Mouse (Mus musculus): ENCODE results near the gene Slc22a8. TPM values are rescaled to one million over a fixed set of nuclear protein-coding genes. Genes with fewer than 3 reads are reported as not detected.

Gene Slc22a8
- total and polyA plus RNA-seq, 3 experiments = not detected

DNA sequence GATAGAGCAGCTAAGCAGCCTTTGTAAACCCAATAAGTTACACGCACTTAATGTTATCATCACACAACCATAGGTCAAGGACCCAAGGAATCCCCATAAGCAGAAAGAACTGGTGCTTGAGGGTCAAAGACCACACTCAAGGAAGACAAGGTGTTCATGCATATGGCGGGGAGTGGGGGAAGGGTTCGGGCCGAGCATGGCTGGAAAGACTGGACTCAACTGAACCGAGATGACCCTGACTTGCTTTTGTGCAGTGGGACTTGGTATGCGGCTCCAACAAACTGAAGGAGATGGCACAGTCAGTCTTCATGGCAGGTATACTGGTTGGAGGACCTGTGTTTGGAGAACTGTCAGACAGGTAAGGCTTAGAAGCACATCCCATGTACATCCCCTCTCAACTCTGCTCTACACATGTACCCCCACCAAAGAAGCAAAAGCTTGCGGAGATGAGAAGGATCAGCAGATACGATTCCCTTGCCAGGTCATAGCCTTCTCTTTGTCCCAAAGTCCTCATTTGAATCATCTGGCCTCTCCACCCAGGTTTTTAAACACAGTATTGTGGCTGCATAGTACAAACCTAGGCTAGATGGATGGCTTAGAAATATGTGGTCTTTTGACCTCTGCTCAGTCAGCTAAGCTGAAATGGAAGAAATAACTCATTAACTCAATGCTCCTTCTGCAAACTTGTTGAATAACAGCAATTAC lies 13.6 kb downstream of the Slc22a8 start:
- H3K27ac ChIP-seq (ENCODE audit: insufficient read depth, low read depth) = no peak overlapping the region
- no peak for DNase-seq (ENCODE audit: extremely low read depth)
- H3K79me2 ChIP-seq (replicated peaks; ENCODE audit: control insufficient read depth, extremely low read depth, insufficient read depth, poor library complexity, severe bottlenecking) = no peaks in the 10 kb centered on the region
- TF ChIP-seq CHD1 (IDR thresholded peaks at IDR 0.05; ENCODE audit: low read depth, low read length) (no peak), MAZ (IDR thresholded peaks at IDR 0.05; ENCODE audit: low read depth, low read length) (no peak), NELFE (IDR thresholded peaks at IDR 0.05; ENCODE audit: low read depth, low read length) (no peak), UBTF (IDR thresholded peaks at IDR 0.05; ENCODE audit: low read depth, low read length) (no peak), PAX5 (IDR thresholded peaks at IDR 0.05; ENCODE audit: low read length) (no peak), RCOR1 (conservative IDR thresholded peaks at IDR 0.05; ENCODE audit: low read depth, low read length) (no peak), ETS1 (conservative IDR thresholded peaks at IDR 0.05; ENCODE audit: low read depth, low read length) (no peak), POLR2A (IDR thresholded peaks at IDR 0.05; ENCODE audit: low read depth, low read length) (no peak), MAX (IDR thresholded peaks at IDR 0.05; ENCODE audit: low read length) (no peak), TCF12 (IDR thresholded peaks at IDR 0.05; ENCODE audit: low read depth, low read length) (no peak), MEF2A (IDR thresholded peaks at IDR 0.05; ENCODE audit: borderline replicate concordance, low read depth, low read length) (no peak), JUND (conservative IDR thresholded peaks at IDR 0.05; ENCODE audit: low read depth, low read length) (no peak), ELF1 (IDR thresholded peaks at IDR 0.05; ENCODE audit: low read depth, low read length) (no peak), BHLHE40 (IDR thresholded peaks at IDR 0.05; ENCODE audit: low read depth, low read length) (no peak), MYC (IDR thresholded peaks at IDR 0.05; ENCODE audit: low read depth, low read length) (no peak), GABPA (IDR thresholded peaks at IDR 0.05; ENCODE audit: insufficient replicate concordance, low read depth, low read length) (no peak), NRF1 (IDR thresholded peaks at IDR 0.05; ENCODE audit: low read depth, low read length) (no peak), ZNF384 (IDR thresholded peaks at IDR 0.05; ENCODE audit: low read depth, low read length) (no peak), MAFK (IDR thresholded peaks at IDR 0.05; ENCODE audit: insufficient replicate concordance, low read length) (no peak)
- no peak overlapping the region for H3K4me2 ChIP-seq (ENCODE audit: insufficient read depth, low read depth, poor library complexity, severe bottlenecking)
- H3K9me3 ChIP-seq (replicated peaks; ENCODE audit: low read length) = no peaks in the 10 kb centered on the region
- H3K9ac ChIP-seq (ENCODE audit: insufficient read depth, low read depth) = no peak overlapping the region
- no peak overlapping the region for H3K4me3 ChIP-seq (replicated peaks in 1 of 3; ENCODE audit: low read depth in 2 of 3, low read length in 2 of 3, poor library complexity in 1 of 3)
- dilution Hi-C loops (cut with MboI; ENCODE audit: extremely low pct_ligation_motif_present, extremely low pct_unique_long_range_greater_than_20kb, low sequenced_read_pairs) = no loop called here
- no peaks in the 10 kb centered on the region for H3K36me3 ChIP-seq (replicated peaks in 1 of 2; ENCODE audit: control insufficient read depth in 1 of 2, insufficient read depth in 1 of 2, low read length in 1 of 2)
- in situ Hi-C loops (cut with MboI; ENCODE audit: low pct_ligation_motif_present, low pct_unique_long_range_greater_than_20kb, low sequenced_read_pairs) = no loop called here
- H3K27me3 ChIP-seq (replicated peaks) = peaks cover 4% of the 10 kb centered on the region
- H3K4me1 ChIP-seq (ENCODE audit: control insufficient read depth in 1 of 2, insufficient read depth in 2 of 2) = no peaks in the 10 kb centered on the region

DNA sequence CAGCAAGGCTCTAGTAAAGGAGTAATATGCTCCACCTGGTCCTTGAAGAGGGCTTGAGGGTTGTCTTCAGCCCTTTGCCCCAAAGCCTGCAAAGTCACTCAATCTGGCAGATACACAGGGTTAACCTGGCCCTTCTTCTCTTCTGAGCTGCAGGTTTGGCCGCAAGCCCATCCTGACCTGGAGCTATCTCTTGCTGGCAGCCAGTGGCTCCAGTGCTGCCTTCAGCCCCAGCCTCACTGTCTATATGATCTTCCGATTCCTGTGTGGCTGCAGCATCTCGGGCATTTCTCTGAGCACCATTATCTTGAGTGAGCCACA lies 14.1 kb downstream of the Slc22a8 start:
- in situ Hi-C loops (cut with MboI; ENCODE audit: low pct_ligation_motif_present, low pct_unique_long_range_greater_than_20kb, low sequenced_read_pairs) = no loop called here
- DNase-seq (ENCODE audit: extremely low read depth) = no peak
- TF ChIP-seq JUND (conservative IDR thresholded peaks at IDR 0.05; ENCODE audit: low read depth, low read length) (no peak), JUN (IDR thresholded peaks at IDR 0.05; ENCODE audit: insufficient read depth, low read depth, low read length) (no peak), HCFC1 (IDR thresholded peaks at IDR 0.05; ENCODE audit: low read depth, low read length) (no peak), UBTF (IDR thresholded peaks at IDR 0.05; ENCODE audit: low read depth, low read length) (no peak), MEF2A (IDR thresholded peaks at IDR 0.05; ENCODE audit: borderline replicate concordance, low read depth, low read length) (no peak), RCOR1 (conservative IDR thresholded peaks at IDR 0.05; ENCODE audit: low read depth, low read length) (no peak), CHD1 (IDR thresholded peaks at IDR 0.05; ENCODE audit: low read depth, low read length) (no peak), SIN3A (IDR thresholded peaks at IDR 0.05; ENCODE audit: low read length) (no peak), CHD2 (IDR thresholded peaks at IDR 0.05; ENCODE audit: low read length) (no peak), GABPA (IDR thresholded peaks at IDR 0.05; ENCODE audit: insufficient replicate concordance, low read depth, low read length) (no peak), RAD21 (IDR thresholded peaks at IDR 0.05; ENCODE audit: low read depth, low read length) (no peak), EP300 (IDR thresholded peaks at IDR 0.05; ENCODE audit: low read length) (no peak)
- Histone ChIP-seq H3K36me3 (replicated peaks in 1 of 2; ENCODE audit: control insufficient read depth in 1 of 2, insufficient read depth in 1 of 2, low read length in 1 of 2) (no peaks in the 10 kb centered on the region), H3K27ac (ENCODE audit: insufficient read depth, low read depth) (no peak overlapping the region), H3K4me2 (ENCODE audit: insufficient read depth, low read depth, poor library complexity, severe bottlenecking) (no peak overlapping the region), H3K4me3 (replicated peaks in 1 of 3; ENCODE audit: low read depth in 2 of 3, low read length in 2 of 3, poor library complexity in 1 of 3) (no peak overlapping the region), H3K9ac (ENCODE audit: insufficient read depth, low read depth) (no peak overlapping the region), H3K9me3 (replicated peaks; ENCODE audit: low read length) (no peaks in the 10 kb centered on the region), H3K79me2 (replicated peaks; ENCODE audit: control insufficient read depth, extremely low read depth, insufficient read depth, poor library complexity, severe bottlenecking) (no peaks in the 10 kb centered on the region), H3K27me3 (replicated peaks) (peaks cover 4% of the 10 kb centered on the region), H3K4me1 (ENCODE audit: control insufficient read depth in 1 of 2, insufficient read depth in 2 of 2) (no peaks in the 10 kb centered on the region)
- dilution Hi-C loops (cut with MboI; ENCODE audit: extremely low pct_ligation_motif_present, extremely low pct_unique_long_range_greater_than_20kb, low sequenced_read_pairs) = no loop called here

All from CH12.LX (cell line).